Mouse (Mus musculus) brain, embryonic 14.5 days (tissue): ENCODE measurements at regions not wholly inside any gene's neighbourhood (a gene's known extent, or its start where the extent isn't known, plus 50 kb on each side); places are given as distances from the start of the nearest gene placed in this dataset.

Experiments used
- CTCF ChIP-seq: fragments of 200-500 bp; IDR thresholded peaks from 2 replicates; pipeline ENCODE4 v1.5.1; 2012; ENCODE audit warnings: inconsistent platforms, mild to moderate bottlenecking, moderate library complexity, borderline replicate concordance; ENCODE audit not compliant: insufficient read depth, insufficient read length; ENCODE audit errors: extremely low read depth
- POLR2A ChIP-seq: fragments of 200-500 bp; IDR thresholded peaks from 2 replicates; pipeline ENCODE4 v1.6.1; 2012; ENCODE audit warnings: mild to moderate bottlenecking, inconsistent platforms, borderline replicate concordance; ENCODE audit not compliant: poor library complexity, insufficient read depth, insufficient read length, severe bottlenecking; ENCODE audit errors: extremely low read depth

DNA sequence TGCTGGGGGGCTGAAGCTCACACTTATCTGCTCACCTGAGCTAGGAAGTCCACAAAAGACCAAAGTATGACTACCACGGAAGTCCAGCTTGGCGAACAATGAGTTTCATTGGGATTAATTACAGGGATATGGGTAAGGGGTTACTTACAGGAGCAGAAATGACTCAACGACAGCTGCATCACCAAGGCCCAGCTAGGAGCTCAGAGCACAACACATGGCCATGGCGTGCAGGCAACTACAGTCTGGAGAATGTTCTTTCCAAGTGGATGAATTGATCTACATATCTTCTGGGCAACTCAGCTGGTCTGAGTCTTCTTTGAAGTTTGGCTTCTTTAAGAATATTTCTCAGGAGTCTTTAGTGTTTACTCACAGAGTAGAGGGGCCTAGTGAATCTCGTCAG lies 86.3 kb upstream of the Pcgf5 start:
- no peak for TF ChIP-seq CTCF
- TF ChIP-seq POLR2A, result no peak
